Mouse (Mus musculus) right cerebral cortex, postnatal 4 days (tissue): Measurements from ENCODE around the gene Clk3.
A peak's percentile ranks its signal among the peaks of the same experiment; 100 is the strongest.

Source experiments
- DNase-seq: peaks from one replicate; pipeline ENCODE4 v3.0.0-alpha.2; 2022

The Clk3 gene

GRCm38 (mm10) chr9:57765364-57766351 is at the start of gene Clk3:
Gene Clk3 (minus strand): TSS chr9:57765860.
- peak; percentile 78 for DNase-seq

- DNase-seq, result no peak
Observed at GRCm38 (mm10) chr9:57814866-57815265, 49.2 kb upstream of the Clk3 start.

- DNase-seq, result no peak
Observed at GRCm38 (mm10) chr9:57814014-57814413, 48.4 kb upstream of the Clk3 start.

- DNase-seq, result no peak
Observed at GRCm38 (mm10) chr9:57811793-57812733, 46.4 kb upstream of the Clk3 start.

GRCm38 (mm10) chr9:57810691-57811090 is 45.0 kb upstream of the Clk3 start:
- DNase-seq, result no peak

- DNase-seq, result no peak
Observed at GRCm38 (mm10) chr9:57808771-57809310, 43.2 kb upstream of the Clk3 start.

GRCm38 (mm10) chr9:57807174-57807651 is 41.6 kb upstream of the Clk3 start:
- no peak for DNase-seq

- no peak for DNase-seq
Observed at GRCm38 (mm10) chr9:57806066-57806481, 40.4 kb upstream of the Clk3 start.

- no peak for DNase-seq
Observed at GRCm38 (mm10) chr9:57805087-57805737, 39.6 kb upstream of the Clk3 start.

- no peak for DNase-seq
Observed at GRCm38 (mm10) chr9:57803839-57804238, 38.2 kb upstream of the Clk3 start.

GRCm38 (mm10) chr9:57803047-57803446 is 37.4 kb upstream of the Clk3 start:
- DNase-seq, result no peak

- DNase-seq, result no peak
Observed at GRCm38 (mm10) chr9:57800325-57800975, 34.8 kb upstream of the Clk3 start.

GRCm38 (mm10) chr9:57798725-57799253 is 33.1 kb upstream of the Clk3 start:
- DNase-seq, result no peak

GRCm38 (mm10) chr9:57797456-57797855 is 31.8 kb upstream of the Clk3 start:
- no peak for DNase-seq

GRCm38 (mm10) chr9:57789733-57790132 is 24.1 kb upstream of the Clk3 start:
- no peak for DNase-seq

- DNase-seq, result no peak
Observed at GRCm38 (mm10) chr9:57782656-57783055, 17.0 kb upstream of the Clk3 start.

GRCm38 (mm10) chr9:57775736-57776135 is 10.1 kb upstream of the Clk3 start:
- no peak for DNase-seq

- DNase-seq, result no peak
Observed at GRCm38 (mm10) chr9:57775026-57775425, 9.4 kb upstream of the Clk3 start.

- DNase-seq, result no peak
Observed at GRCm38 (mm10) chr9:57774168-57774567, 8.5 kb upstream of the Clk3 start.

- no peak for DNase-seq
Observed at GRCm38 (mm10) chr9:57773754-57774153, 8.1 kb upstream of the Clk3 start.

GRCm38 (mm10) chr9:57770836-57771235 is 5.2 kb upstream of the Clk3 start:
- no peak for DNase-seq

GRCm38 (mm10) chr9:57770214-57770613 is 4.6 kb upstream of the Clk3 start:
- no peak for DNase-seq
